Comparison of ENCODE assay signal across 8 mouse cellular contexts in genomic region chr7:30183879-30184289, GRCm38 (mm10). TPM values are rescaled to one million over a fixed set of nuclear protein-coding genes. Genes with fewer than 3 reads are reported as not detected.
DNase-seq lines count a peak whose midpoint lies in the region; ATAC-seq and TF ChIP-seq lines count a peak whose summit lies in the region.

TSS of gene Cox7a1 (plus strand) at chr7:30184144.

- peaks cover 28% of the 10 kb centered on the region for H3K4me1 ChIP-seq in cerebellum, adult 2 months (ENCODE audit: control insufficient read depth, insufficient read depth, low read length)
- peaks cover 11% of the 10 kb centered on the region; the same call in 1 of the 2 replicates for H3K4me1 ChIP-seq in hindbrain, embryonic 15.5 days (replicated peaks)

- no peaks in the 10 kb centered on the region for H3K27me3 ChIP-seq in cerebellum, adult 2 months (ENCODE audit: control insufficient read depth, insufficient read depth, low read length)
- no peaks in the 10 kb centered on the region for H3K27me3 ChIP-seq in hindbrain, embryonic 15.5 days

- H3K9me3 ChIP-seq in hindbrain, embryonic 15.5 days: no peaks in the 10 kb centered on the region

- peak within 1 kb of the TSS; percentile 24; the same call in 1 of the 2 replicates for H3K27ac ChIP-seq in cerebellum, adult 2 months (ENCODE audit: insufficient read depth, low read length)
- peak within 1 kb of the TSS; percentile 94 for H3K27ac ChIP-seq in gastrocnemius, adult 2 months
- H3K27ac ChIP-seq in hindbrain, embryonic 15.5 days (replicated peaks): no peak within 1 kb of the TSS

- intact Hi-C loops in gastrocnemius, adult 2 months (cut with DNase I): loop anchor here (2.0 to 5.0 kb wide), 2 partner anchors 15 to 33 kb away; partner anchors contain the start of gene Capns1
- intact Hi-C loops in left cerebral cortex, postnatal 14 days (cut with DNase I): loop anchor here (5.0 kb wide), 1 partner anchor 33 kb away; no protein-coding TSS in a partner anchor

- WGBS in cerebellum, adult 2 months: 8% methylated on average over 11 of the region's 11 CpGs
- WGBS in hindbrain, embryonic 15.5 days: under 1% methylated on average over 11 of the region's 11 CpGs

- H3K4me2 ChIP-seq in hindbrain, embryonic 15.5 days: peak within 1 kb of the TSS; percentile 44

- no peak for TF ChIP-seq POLR2A in cerebellum, adult 2 months (IDR thresholded peaks at IDR 0.05; ENCODE audit: borderline replicate concordance, insufficient read depth, low read length)

- DNase-seq in R1 (ENCODE audit: low read depth, low spot score): peak; percentile 99
- peak; percentile 68 to 78 for DNase-seq in cerebellum, adult 2 months
- DNase-seq in gastrocnemius, adult 2 months: peak; percentile 94
- DNase-seq in left cerebral cortex, postnatal 14 days (ENCODE audit: low spot score in 2 of 2): peak; percentile 63 to 65
- DNase-seq in right cerebral cortex, postnatal 14 days: peak; percentile 53
- DNase-seq in urinary bladder, postnatal 4 days (ENCODE audit: low spot score in 2 of 2): peak; percentile 75 to 82

- TF ChIP-seq CTCF in cerebellum, adult 2 months (IDR thresholded peaks at IDR 0.05; ENCODE audit: borderline replicate concordance, insufficient read depth, low read depth, low read length): no peak
- no peak for TF ChIP-seq CTCF in gastrocnemius, adult 2 months (IDR thresholded peaks at IDR 0.05)

- peak; percentile 62 for ATAC-seq in hindbrain, embryonic 15.5 days (ENCODE audit: low FRiP score, low read depth)
- ATAC-seq in megakaryocyte progenitor cell, adult 5-6 weeks (replicated peaks; ENCODE audit: poor library complexity): peak; percentile 95

- H3K4me3 ChIP-seq in cerebellum, adult 2 months (replicated peaks; ENCODE audit: insufficient read depth, low read depth, low read length): peak within 1 kb of the TSS; percentile 5
- H3K4me3 ChIP-seq in gastrocnemius, adult 2 months: peak within 1 kb of the TSS; percentile 81
- H3K4me3 ChIP-seq in hindbrain, embryonic 15.5 days: peak within 1 kb of the TSS; percentile 8; the same call in 1 of the 2 replicates

- no peak within 1 kb of the TSS for H3K9ac ChIP-seq in hindbrain, embryonic 15.5 days

- H3K36me3 ChIP-seq in hindbrain, embryonic 15.5 days: peaks cover 38% of the 10 kb centered on the region

RNA-seq across cellular contexts. Expression of gene Cox7a1, which starts in this region (rescaled TPM):
- 24.7 and 32.0 TPM in 2 replicates for polyA plus RNA-seq in cerebellum, adult 2 months (2012; rRNA removed)
- total RNA-seq in gastrocnemius, adult 2 months (2021): 1,000 to 10,000 TPM in 1 of 2 experiments, 100 to 1,000 TPM in 1; 850 to 1,151 TPM
- 5.2 and 7.1 TPM in 2 replicates for polyA plus RNA-seq in hindbrain, embryonic 15.5 days (2015; fragmentation: Nextera tagmentation; extraction: Ambion mirVana)
- 1 to 10 TPM; 3.4 to 4.9 TPM for total RNA-seq in left cerebral cortex, postnatal 14 days (2021)
- total RNA-seq in megakaryocyte progenitor cell, adult 5-6 weeks (2015): 0.98 TPM in 1 of 2 replicates, not detected in the other
- 3.3 and 7.0 TPM in 2 replicates for total RNA-seq in megakaryocyte progenitor cell, adult 5-6 weeks (2017)

Comparison
In these comparisons a context has a peak if more than half of its experiments do, and no peak if none do; other contexts are left out.
1. RNA of gene Cox7a1 (total RNA-seq): 850 to 1,151 TPM in gastrocnemius, adult 2 months; 0.98 to 7.0 TPM in megakaryocyte progenitor cell, adult 5-6 weeks and 3.4 to 4.9 TPM in left cerebral cortex, postnatal 14 days; every median in the first group is over 100 times any median in the second.
2. H3K4me3 ChIP-seq: peak in every context shown above with its lines; median percentile 81 in gastrocnemius, adult 2 months; 8 in hindbrain, embryonic 15.5 days; 5 in cerebellum, adult 2 months.
3. Peak in every context shown above with its lines, with median percentiles within 50 percentile points of each other: DNase-seq.